Mouse (Mus musculus): ENCODE results near the gene Gc. TPM values are rescaled to one million over a fixed set of nuclear protein-coding genes. Genes with fewer than 3 reads are reported as not detected.

Gene Gc
- total RNA-seq, 2 experiments from 2014 or later: not detected

- no peak for DNase-seq (ENCODE audit: extremely low spot score in 1 of 2, low spot score in 1 of 2)
Observed at GRCm38 (mm10) chr5:89368045-89368743, 89.5 kb downstream of the Gc start.

Other genes starting within 250 kb of the Gc start
- gene Npffr2, start 69.5 kb upstream of the Gc start, total RNA-seq (2021): not detected

All from layer of hippocampus, postnatal 25 days (tissue).